Mouse (Mus musculus) bone marrow macrophage, adult 2 months (primary cell): Measurements from ENCODE around the gene B4galt4. TPM values are rescaled to one million over a fixed set of nuclear protein-coding genes. Genes with fewer than 3 reads are reported as not detected.
A peak's percentile ranks its signal among the peaks of the same experiment; 100 is the strongest.

ENCODE experiments used
- H3K27ac ChIP-seq: 2 replicates; pipeline ENCODE4 v1.5.1; 2012; ENCODE audit warnings: low read depth, low read length; ENCODE audit not compliant: insufficient read depth
- H3K4me1 ChIP-seq: 2 replicates; pipeline ENCODE4 v1.6.1; 2012; ENCODE audit warnings: low read length; ENCODE audit not compliant: control insufficient read depth, insufficient read depth
- H3K4me3 ChIP-seq: 2 replicates; pipeline ENCODE4 v1.5.1; 2012; ENCODE audit warnings: mild to moderate bottlenecking, low read length, moderate library complexity; ENCODE audit not compliant: insufficient read depth
- CTCF ChIP-seq: IDR thresholded peaks from 2 replicates; pipeline ENCODE4 v1.5.1; 2012; ENCODE audit warnings: low read depth, mild to moderate bottlenecking, low read length, moderate library complexity
- POLR2A ChIP-seq: IDR thresholded peaks from 2 replicates; pipeline ENCODE4 v1.6.1; 2012; ENCODE audit warnings: mild to moderate bottlenecking, low read depth, low read length, borderline replicate concordance
- polyA plus RNA-seq: library from polyadenylated mRNA; stranded (reverse); fragments of >200 nt; gene quantifications from 2 replicates; pipeline ENCODE4 v1.2.4, GENCODE M21; 2012; ENCODE audit not compliant: missing spikeins, insufficient read depth, insufficient read length

The B4galt4 gene
- 8.9 and 9.8 TPM in 2 replicates for polyA plus RNA-seq

DNA sequence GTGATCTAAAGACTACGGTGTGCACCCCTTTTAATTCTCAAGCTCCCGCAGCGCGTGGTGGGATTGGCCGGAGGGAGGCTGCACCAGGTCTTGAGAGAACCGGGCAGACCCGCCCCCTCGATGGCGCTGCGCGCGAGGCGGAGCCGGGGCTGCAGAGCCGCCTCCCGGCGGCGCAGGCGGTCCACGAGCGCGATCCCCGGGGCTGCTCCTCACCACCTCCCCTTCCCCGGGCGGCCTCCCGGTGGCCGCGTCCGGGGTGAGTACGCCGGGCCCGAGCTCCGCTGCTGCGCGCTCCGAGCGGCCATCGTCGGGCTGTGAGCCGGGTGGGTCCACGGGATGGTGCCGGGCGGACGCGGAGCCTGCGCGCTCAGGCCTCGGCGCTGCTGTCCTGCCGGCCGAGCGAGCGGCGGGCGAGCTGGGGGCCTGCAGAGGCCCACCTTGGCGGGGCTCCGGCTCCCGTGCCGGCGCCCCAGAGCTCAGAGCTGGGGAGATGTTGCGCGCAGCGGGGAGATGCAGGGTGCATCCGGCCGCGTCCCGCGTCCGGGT is at the start of gene B4galt4:
TSS of gene B4galt4 (plus strand) at position 152 of the 546 bp plus-strand sequence.
- TF ChIP-seq POLR2A (no peak), CTCF (no peak)

DNA sequence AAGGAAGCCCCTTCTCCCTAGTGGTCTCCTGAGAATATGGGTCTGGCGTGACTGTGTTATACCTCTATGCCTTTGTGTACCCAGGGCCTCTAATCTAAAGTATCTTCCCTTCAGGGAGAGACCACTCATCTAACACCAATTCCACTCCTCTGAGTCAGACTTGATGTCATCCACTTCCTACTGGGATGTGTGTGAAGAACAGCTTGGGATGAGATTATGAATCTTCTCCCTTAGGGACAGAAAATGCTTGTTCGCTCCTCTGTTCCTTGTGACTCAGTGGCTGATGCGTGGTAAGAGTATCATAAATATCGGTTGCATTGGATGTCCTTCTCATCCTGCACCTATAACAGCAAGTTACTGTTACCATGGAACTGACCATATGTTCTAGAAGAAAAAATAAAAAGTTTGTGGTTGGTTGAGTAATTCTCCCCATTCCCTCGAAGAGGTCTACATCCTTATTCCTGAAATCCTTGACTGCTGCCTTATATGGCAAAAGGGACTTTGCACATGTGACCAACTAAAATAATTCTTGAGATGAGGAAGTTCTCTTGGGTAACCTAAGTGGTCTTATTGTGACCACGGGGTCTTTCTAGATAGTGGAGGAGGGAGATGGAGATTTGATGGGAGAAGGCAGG is 47.0 kb upstream of the B4galt4 start:
- TF ChIP-seq CTCF: no peak
- no peak for TF ChIP-seq POLR2A
- peak overlapping the region; percentile 24; the same call in 1 of the 2 replicates for H3K27ac ChIP-seq

More for the DNA sequence above, at the start of gene B4galt4:
- peak within 1 kb of the TSS; percentile 91 for H3K4me3 ChIP-seq
- H3K4me1 ChIP-seq: peaks cover 8% of the 10 kb centered on the region
- no peak within 1 kb of the TSS for H3K27ac ChIP-seq

DNA sequence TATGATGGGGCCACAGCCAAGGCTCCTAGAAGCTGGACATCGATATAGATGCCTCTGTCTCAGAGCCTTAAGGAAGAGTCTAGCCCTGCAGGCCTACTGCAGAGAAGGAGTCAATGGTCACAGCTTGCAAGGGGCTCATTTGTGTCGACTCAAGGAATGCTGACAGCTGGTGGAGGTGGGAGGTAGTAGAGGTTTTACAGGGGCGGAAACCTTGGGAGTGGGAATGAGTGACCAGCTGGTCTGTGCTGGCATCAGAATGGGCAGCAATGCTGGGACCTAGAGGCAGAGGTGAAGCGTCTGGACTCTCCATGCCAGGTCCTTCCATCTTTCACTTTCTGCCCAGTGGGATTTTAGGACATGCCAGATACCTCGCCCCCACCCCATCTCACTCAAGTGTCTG is 46.5 kb upstream of the B4galt4 start:
- TF ChIP-seq POLR2A (no peak), CTCF (no peak)
- H3K4me3 ChIP-seq: no peak overlapping the region
- peaks cover 40% of the 10 kb centered on the region for H3K4me1 ChIP-seq
- peak overlapping the region; percentile 24 for H3K27ac ChIP-seq

More for the DNA sequence above, 47.0 kb upstream of the B4galt4 start:
- no peak overlapping the region for H3K4me3 ChIP-seq
- peaks cover 38% of the 10 kb centered on the region for H3K4me1 ChIP-seq

DNA sequence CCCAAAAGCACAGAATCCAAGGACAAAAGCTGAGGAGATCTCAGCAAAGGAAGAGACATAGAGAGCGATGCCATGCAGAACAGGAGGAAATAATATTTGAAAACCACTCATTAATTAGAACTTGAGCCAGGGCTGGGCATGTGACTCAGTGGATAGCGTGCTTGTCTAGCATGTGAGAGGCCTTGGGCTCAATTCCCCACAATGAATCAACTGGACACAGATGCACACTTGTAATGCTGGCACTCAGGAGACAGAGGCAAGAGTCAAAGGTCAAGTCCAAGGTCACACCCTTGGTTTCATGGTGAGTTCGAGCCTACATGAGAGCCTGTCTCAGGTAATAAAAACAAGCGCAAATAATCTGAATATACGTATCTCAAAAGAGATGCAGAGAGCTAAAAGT is 44.5 kb upstream of the B4galt4 start:
- H3K4me3 ChIP-seq: no peak overlapping the region
- TF ChIP-seq CTCF: no peak
- TF ChIP-seq POLR2A: no peak
- no peak overlapping the region for H3K27ac ChIP-seq
- peaks cover 56% of the 10 kb centered on the region for H3K4me1 ChIP-seq

DNA sequence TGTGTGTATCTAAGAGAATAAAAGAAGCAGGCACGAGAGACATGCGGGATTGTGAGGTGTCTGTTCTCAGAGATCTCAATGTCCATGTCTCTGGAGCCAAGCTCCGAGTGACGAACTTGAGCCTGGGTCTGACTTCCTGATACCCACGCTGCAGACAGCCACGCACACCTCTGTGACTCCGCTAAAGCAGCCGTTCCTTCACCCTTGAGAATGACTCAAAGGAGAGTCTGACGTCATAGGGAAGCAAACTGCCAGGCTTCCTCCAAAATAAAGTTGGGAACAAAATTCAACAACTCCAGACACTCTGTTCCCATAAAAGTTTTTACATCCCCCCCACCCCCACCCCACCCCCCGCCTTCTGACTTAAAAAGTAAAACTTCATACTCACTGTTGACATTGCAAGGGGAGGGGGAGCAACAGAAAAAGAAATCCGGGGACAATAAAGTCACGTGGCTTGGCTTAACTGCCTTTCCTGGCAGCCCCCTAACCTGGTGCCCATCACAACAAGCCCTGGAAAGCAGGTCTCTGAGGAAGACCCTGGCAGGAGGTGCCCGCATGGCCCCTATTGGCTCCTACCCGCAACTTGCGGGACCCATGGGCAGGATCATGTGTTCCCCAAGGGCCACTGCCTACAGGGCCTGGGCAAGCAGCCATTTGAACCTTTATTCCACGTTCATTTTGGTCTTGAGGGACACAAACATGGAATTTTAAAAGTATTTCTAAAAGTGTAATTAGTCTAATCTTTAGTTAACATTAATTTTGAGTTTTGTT is 41.5 kb upstream of the B4galt4 start:
- Histone ChIP-seq H3K27ac (no peak overlapping the region), H3K4me1 (peaks cover 41% of the 10 kb centered on the region), H3K4me3 (no peak overlapping the region)
- no peak for TF ChIP-seq POLR2A
- no peak for TF ChIP-seq CTCF

DNA sequence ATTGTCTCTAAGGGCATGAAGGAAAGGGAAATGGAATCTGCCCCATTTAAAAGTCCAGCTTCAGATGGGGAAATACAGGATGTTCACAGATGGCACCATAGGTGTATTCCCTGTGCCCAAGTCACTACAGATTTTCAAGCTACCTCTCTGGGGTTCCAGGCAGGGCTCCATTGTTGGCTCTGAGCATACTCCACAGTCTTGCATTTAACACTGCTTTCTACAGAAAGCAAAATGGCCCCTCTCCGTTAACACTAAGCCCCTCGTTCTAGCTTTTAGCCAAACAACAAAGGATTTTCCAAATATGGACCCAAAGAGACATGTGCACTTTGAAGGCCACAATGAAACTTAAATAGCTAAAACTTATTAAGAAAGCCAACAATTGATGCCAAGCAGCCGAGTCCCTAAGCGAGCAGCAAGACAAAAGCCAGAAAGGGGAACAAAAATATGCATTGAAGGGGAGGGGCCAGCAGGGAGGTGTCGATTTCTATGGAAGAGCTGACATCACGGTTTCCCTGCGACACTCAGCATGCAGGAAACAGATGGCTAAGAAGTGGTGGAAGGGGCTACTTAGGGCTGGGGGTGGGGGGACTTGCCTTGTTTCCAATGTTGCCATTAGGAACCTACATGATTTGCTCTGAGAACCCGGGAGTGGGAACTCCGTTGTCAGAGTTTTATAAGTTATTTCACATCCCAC is 40.4 kb upstream of the B4galt4 start:
- H3K27ac ChIP-seq: peak overlapping the region; percentile 79
- H3K4me1 ChIP-seq: peaks cover 32% of the 10 kb centered on the region
- peak overlapping the region; percentile 49 for H3K4me3 ChIP-seq
- TF ChIP-seq CTCF: no peak
- TF ChIP-seq POLR2A: no peak

DNA sequence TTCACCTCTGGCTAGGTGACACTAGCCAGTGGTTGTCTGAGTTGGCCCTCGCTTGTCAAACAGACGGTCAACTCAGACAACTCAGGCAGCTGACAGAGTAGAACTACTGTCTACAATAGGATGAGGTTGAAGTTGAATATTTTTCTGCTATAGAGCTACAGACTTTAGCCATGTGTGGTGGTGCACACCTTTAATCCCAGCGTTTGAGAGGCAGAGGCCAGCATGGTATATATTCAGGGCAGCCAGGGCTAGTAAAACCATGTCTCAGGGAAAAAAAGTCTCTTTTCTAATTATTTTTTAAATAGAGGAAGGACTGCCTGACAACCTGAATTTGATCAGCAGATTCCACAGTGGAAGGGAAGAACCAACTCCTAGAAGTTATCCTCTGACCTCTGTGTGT is 39.7 kb upstream of the B4galt4 start:
- Histone ChIP-seq H3K4me3 (peak overlapping the region; percentile 17), H3K4me1 (peaks cover 33% of the 10 kb centered on the region), H3K27ac (peak overlapping the region; percentile 75)
- TF ChIP-seq POLR2A (no peak), CTCF (no peak)

DNA sequence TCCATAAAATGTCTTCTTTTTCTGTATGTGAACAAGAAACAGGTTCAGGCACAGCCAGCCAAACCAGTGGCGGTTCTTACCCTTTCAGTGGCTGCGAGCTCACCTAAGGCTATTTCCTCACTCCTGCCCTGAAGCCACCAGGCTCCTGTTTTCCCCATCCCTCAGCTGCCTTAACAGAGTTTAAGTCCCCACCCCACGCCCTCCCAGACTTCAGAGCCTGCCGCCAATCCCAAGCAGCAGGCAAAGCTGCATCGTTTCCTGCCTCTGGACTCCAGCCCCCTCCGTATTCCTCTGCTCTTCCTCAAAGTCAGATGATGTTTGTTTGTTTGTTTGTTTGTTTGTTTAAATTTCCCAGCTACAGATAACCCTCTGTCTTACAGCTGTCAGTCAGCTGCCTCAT is 38.6 kb upstream of the B4galt4 start:
- H3K4me3 ChIP-seq: no peak overlapping the region
- no peak for TF ChIP-seq CTCF
- no peak for TF ChIP-seq POLR2A
- peaks cover 30% of the 10 kb centered on the region for H3K4me1 ChIP-seq
- no peak overlapping the region for H3K27ac ChIP-seq

DNA sequence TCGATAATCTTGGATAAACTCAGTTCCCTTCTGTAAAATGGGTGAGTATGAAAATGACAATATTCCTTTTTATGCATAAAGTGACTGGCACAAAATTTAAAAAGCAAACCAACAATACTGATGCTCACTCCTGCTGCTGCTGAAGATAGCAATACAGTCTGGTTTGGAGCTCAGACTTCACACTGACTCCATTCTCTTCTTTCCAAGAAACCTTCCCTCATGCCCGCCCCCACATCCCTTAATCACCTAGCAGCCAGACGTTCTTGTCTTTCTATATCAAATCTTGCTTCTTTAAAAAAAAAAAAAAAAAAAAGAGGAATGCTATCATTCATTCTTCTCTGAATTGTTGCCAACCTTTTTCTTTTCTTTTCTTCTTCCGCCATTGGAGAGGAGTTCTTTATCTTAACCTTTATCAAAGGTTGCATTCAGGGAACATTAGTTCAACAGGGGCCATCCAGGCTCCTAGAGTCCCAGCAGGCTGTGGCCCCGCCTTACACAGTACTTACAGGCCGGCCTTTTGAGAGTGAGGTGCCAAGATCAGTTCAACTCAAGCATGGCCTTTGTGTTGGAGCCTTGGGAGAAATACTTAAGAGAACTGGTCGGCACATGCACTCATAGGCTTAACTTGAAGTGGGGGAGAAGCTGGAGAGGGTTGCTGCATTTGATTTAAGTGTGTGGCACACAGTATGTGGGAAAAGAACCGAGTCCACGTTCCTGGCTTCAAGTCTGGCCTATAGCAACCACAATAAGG is 36.4 kb upstream of the B4galt4 start:
- H3K4me3 ChIP-seq: no peak overlapping the region
- H3K27ac ChIP-seq: no peak overlapping the region
- TF ChIP-seq POLR2A (no peak), CTCF (no peak)
- peaks cover 44% of the 10 kb centered on the region for H3K4me1 ChIP-seq
